Mouse (Mus musculus): ENCODE data around the gene Traf3ip2. TPM values are rescaled to one million over a fixed set of nuclear protein-coding genes. Genes with fewer than 3 reads are reported as not detected.

Traf3ip2 gene
- total RNA-seq, 2 experiments from 2014 or later = 0.94 to 1.1 TPM

DNA sequence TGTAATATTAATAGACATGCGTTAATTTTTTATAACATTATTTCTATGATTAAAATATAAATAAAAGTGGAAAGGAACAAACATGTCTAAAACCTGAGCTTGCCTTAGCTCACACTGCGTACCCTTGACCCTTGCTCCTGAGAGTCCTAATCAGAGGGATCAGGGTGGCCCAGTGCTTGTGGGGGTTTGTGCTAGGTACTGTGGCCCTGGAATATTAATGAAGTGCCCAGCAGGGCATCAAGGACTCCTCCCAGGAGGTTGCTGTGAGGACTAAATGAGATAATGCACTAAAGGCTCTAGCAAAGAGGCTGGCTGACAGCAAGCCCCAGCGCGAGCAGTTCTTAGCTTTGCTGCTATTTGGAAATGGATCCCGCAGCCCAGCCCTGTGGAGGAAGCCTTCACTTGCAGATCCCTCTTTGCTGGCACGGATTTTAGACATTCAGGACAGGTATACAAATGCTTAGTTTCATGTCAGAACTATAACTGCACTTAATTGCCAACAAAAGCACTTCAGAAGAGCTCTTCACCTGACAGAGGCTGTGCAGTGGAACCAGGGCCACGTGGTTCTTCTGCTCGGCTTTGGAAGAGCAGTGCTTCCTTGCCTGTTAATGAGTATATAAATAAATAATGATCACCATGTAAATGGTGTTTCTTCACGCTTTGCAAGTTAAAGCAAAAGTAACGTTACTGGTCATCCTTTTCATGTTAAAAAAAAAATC, 16.2 kb downstream of the Traf3ip2 start:
- no peak for DNase-seq (ENCODE audit: low spot score in 2 of 2)
- intact Hi-C loops (cut with DNase I) = no loop called here

DNA sequence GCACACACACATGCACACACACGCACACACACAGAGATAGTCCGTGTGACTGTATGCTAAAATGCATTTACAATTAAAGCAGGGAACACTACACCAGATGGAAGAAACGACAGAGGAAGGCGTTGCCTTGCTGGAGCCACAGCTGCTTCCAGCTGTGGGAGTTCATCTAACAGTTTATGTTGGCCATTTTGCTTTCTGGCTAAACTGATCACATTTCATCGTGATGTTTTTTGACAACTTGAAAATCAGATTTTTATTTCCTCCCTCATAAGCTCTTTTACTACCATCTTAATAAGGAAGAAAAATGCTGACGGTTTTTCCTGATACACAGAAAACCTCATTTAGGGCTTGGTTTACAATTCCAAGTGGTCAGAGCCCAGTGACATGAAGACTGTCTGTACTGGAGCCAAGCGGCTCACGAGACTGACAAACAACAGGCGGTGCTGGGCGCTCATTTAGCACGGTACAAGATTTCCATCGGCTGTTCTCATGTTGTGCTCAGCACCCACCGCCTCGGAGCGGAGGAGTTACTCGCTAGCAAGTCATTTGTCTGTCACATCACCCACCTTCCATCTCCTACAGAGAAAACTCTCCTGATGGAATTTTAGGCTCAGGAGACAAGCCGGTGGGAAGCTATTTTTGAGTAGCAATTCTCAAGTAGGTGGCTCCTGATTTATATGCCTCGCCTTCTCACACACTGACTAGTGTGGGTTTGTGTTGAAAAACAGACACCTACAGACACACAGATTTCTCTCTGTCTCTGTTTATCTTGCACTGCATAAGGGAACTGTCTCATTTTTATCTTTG, 17.2 kb downstream of the Traf3ip2 start:
- intact Hi-C loops (cut with DNase I) = loop anchor here (5.0 kb wide), 1 partner anchor 102 kb away; the partner anchor contains the start of gene Rev3l
- DNase-seq (ENCODE audit: low spot score in 2 of 2) = peak; percentile 82 to 89

DNA sequence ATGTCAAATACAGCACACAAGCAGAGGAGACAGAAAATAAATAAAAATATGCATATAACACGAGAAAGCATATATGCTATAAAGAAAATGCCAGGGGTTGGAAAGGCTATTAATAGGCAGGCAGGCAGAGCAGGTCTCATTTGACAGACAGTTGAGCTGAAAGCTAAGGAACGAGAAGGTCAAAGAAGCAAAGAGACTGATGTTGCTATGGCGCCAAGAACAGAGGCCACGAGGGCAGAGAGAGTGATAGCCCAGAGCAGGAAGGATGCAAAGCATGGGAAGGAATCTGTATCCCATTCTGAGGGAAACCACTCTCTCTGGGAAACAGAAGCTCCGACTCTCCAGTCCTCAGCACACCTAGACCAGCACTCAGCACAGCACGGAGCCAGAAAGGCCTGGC, 18.1 kb downstream of the Traf3ip2 start:
- no peak for DNase-seq (ENCODE audit: low spot score in 2 of 2)
- intact Hi-C loops (cut with DNase I) = loop anchor here (5.0 kb wide), 1 partner anchor 101 kb away; the partner anchor contains the start of gene Rev3l

DNA sequence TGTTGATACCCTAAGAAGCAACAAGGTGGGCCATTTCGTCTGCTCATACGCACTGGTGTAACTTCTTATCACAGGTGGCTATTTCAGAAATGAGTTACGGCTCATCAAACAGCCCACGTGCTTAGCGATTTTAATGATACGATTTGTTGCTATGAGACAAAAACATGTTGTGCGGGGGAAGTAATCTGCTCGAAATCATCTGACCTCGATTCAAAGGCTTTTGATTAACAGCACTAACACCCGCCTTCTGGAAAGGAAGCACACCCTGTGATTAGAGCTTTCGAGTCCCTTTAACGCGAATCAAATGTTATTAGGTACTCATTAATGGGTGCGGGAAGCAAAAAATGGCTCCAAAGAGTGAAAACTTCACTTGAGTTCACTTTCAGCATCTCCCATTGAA, 18.9 kb downstream of the Traf3ip2 start:
- intact Hi-C loops (cut with DNase I) = loop anchor here (5.0 kb wide), 1 partner anchor 101 kb away; the partner anchor contains the start of gene Rev3l

DNA sequence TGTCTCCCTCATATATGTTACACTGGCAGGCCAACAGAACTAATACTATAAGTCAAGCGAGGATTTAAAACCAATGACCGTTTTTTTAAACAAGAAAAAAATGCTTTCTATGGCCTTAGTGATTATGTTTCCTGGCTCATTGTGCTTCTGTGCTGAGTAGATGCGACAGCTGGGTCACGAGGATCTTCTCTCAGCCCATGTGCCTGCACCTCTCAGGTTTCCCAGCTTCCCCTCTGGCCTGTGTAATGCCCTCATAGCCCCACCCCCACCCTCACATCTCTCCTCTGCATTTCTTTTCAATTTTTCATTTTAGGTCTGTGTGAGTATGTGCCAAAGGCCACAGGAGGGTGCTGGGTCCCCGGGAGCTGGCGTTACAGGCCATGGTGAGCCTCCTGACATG, 20.6 kb downstream of the Traf3ip2 start:
- intact Hi-C loops (cut with DNase I) = loop anchor here (5.0 kb wide), 1 partner anchor 99 kb away; the partner anchor contains the start of gene Rev3l

More for the DNA sequence above, 18.9 kb downstream of the Traf3ip2 start:
- DNase-seq (ENCODE audit: low spot score in 2 of 2) = no peak

DNA sequence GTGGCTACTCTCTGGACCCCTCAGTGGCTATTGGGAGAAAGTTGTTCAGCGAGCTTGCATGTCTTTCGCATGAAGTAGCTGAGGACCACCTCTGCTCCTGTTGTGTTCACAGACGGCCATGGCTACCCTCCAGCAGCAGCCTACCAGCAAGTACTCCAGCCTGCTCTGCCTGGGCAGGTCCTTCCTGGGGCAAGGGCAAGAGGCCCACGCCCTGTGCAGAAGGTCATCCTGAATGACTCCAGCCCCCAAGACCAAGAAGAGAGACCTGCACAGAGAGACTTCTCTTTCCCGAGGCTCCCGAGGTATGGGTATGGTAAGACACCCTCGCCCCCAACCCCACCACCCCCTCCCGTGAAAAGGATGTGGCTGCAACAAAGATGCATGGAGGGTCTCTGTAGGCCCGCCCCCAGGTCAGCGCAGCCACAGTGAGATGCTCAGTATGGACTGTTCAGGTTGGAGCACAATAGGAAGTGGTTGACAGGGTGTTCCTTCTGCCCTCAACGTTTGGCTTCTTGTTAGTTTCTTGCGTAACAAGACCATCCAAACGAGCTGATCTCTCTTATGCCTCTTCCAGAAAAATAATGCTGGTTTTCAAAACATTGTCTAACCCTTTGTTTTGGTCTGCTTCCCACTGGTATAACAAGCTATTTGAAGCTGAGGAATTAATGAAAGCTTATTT, 21.8 kb downstream of the Traf3ip2 start:
- intact Hi-C loops (cut with DNase I) = loop anchor here (5.0 kb wide), 1 partner anchor 98 kb away; the partner anchor contains the start of gene Rev3l

More for the DNA sequence above, 20.6 kb downstream of the Traf3ip2 start:
- DNase-seq (ENCODE audit: low spot score in 2 of 2) = no peak

DNA sequence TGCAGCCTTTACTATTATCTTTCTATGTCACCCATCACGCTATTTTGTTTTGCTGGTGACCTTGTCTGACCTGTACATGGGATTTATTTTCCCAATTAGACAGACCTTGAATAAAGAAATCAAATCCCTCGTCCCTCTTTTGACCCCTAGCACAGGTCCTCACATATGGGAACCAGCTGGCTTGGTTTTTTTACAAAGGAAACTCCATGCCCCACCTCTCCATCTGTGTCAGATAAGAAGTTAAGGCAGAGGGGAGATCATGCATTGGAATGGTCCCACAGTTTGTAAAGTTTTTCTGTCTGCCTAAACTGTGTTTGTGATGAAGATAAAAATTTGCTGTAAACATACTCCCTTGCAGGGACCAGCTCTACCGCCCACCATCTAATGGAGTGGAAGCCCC, 26.1 kb downstream of the Traf3ip2 start:
- DNase-seq (ENCODE audit: low spot score in 2 of 2) = no peak
- intact Hi-C loops (cut with DNase I) = no loop called here

More for the DNA sequence above, 21.8 kb downstream of the Traf3ip2 start:
- no peak for DNase-seq (ENCODE audit: low spot score in 2 of 2)

DNA sequence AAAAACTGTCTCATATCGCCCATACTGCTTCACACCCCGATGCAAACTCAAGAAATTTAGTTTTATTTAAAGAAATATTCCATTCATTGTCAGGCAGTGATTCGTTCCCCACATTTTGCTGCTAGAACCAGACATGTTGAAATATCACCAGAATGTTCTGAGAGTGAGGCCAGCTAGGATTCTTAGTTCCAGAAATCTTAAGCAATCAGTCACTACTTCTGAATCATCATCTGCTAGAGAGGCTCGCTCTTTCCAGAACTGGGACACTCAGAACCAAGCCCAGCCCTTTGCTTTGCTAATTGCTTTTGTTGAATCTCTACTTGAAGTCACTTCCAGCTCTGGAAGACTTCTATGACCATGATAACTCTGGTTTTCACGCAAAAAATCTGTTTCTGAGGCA, 27.0 kb downstream of the Traf3ip2 start:
- no peak for DNase-seq (ENCODE audit: low spot score in 2 of 2)
- intact Hi-C loops (cut with DNase I) = no loop called here

DNA sequence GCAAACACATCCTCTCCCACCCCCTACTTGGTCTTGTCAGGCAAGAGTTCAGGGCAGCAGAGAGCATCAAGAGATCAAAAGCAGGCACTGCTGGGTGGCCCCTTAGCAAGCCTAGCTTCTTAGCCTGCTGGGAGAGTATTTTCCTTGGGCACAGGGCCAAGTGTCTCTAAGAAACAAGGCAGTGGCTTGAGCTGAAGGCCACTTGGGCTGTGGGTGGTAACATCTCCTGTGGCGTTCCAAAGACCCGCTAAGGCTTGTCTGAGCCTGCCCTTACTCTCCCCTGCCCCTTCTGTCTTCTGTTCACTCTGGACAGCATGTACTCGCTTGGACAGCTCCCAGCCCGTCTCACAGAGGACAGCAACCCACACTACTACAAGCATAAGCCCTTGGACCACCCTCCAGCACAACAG, 28.1 kb downstream of the Traf3ip2 start:
- peak; percentile 39 to 43 for DNase-seq (ENCODE audit: low spot score in 2 of 2)
- intact Hi-C loops (cut with DNase I) = no loop called here

DNA sequence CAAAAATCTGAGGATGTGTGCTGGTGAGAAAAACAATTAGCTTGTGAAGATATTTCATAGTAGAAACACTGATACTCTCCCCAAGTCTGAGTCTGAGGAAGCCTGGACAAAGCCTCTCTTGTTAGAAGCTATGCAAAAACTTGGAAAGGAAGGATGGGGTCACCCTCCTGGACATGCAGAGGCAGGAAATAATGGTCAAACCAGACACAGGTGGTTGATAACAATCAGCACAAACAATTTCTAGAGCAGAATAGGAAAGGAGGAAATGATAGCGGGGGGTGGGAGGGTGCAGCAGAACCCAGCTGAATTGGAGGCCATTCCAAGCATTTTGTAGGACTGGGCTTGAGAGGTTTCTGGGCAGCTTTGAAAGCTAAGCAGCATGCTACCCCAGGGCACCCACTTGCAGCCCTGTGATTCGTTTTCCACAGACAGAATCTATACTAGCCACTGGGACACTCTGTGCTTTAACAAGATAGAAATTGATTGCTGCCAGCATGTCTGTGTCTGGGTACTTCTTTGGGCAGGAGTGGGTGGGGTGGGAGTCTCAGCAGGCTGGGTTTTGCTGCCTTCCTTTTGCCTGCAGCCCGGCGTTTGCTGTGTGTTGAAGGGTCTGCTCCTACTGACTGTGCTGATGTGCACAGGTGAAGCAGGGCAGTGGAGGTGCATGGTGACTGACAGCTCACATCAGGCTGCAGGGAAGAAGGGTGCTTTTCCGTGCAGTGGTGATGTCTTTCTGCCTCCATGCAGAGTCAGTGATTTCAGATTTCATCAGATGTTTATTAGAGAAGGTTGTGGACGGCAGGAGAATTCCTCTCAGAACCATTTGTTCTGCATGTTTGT, 33.3 kb downstream of the Traf3ip2 start:
- no peak for DNase-seq (ENCODE audit: low spot score in 2 of 2)
- intact Hi-C loops (cut with DNase I) = no loop called here

DNA sequence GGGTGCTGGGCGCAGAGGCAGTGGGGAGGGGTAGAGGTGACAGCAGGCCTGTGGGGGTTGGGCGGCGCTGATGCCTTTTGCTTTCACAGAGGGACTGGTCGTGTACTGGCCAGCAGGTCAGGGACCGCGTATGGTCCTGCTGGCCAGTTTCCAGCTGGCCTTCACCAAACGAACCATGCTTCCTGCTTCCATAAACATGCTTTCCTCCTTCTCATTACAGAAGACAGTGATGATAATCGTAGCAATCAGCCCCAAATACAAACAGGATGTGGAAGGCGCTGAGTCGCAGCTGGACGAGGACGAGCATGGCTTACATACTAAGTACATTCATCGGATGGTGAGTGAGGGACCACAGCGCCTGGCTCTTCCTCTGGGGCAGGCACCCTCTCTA, 33.9 kb downstream of the Traf3ip2 start:
- intact Hi-C loops (cut with DNase I) = no loop called here
- DNase-seq (ENCODE audit: low spot score in 2 of 2) = no peak

DNA sequence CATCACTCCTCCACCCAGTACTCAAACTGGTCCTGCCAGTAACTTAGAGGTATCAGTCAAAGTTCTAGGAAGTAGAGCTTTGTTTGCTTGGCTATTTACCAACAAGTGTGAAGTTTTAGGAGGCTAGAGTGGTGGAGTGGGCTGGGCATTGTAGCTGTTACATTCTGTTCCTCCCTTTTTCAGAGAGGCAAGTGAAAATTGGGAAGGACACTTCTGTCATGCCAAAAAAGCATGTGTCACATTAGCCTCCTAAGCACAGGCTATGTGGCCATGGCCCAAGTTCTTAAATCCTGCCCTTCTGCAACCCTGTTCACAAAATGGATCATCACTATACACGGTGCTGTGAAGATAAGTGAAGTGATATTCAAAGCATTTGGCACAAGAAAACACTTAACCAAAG, 34.4 kb downstream of the Traf3ip2 start:
- intact Hi-C loops (cut with DNase I) = no loop called here
- DNase-seq (ENCODE audit: low spot score in 2 of 2) = no peak

DNA sequence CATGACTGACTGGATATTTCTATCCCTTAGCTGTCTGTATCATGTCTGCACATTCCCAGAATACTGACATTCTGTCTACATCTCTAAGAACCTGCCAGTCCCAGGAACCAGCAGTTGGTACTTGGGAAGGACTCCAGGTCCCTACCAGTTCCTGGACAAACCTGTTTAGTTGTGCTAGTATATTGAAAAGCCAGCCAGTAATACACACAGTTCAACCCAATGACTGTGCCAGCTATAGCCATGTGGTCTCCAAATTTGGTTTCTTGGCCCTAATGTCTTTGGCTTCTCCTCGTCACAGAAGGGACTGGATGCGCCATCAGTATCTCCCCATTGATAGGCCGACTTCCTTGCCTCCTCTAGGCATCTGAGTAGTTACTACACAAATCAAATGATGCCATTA, 35.5 kb downstream of the Traf3ip2 start:
- intact Hi-C loops (cut with DNase I) = no loop called here
- DNase-seq (ENCODE audit: low spot score in 2 of 2) = no peak

DNA sequence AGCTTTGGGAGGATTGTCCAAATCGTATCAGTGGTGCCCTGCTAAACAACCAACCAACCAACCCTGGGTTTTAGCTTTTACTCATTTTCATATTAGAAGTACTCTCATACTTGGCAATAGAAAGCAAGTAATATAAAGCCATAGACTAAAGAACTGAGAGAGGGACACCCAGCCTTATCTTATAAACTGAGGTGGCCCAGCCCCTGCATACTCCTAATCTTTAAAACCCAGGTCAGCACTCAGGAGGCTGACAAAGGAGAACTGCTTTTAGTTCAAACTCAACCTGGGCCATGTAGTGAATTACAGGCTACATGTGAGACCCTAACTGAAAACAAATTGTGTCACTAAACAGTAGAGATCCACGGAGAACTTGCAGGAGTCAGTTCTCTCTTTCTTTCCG, 36.8 kb downstream of the Traf3ip2 start:
- DNase-seq (ENCODE audit: low spot score in 2 of 2) = no peak
- intact Hi-C loops (cut with DNase I) = no loop called here

DNA sequence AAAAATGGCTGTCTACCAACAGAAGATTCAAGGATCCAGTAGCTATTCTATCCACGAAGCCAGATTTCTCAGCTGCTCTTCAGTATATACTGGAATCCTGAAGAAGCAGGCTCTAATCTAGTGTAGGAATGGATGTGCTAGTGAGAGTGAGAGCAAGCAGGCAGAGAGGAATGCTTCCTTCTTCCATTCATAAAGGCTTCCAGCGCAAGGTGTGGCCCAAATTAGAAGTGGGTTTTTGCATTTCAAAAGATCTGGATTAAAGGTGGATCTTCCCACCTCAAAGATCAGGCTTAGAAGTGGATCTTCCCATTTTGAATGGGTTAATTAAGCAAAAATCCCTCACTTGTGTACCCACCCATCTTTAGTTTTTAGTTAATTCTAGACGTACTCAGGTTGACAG, 37.6 kb downstream of the Traf3ip2 start:
- no peak for DNase-seq (ENCODE audit: low spot score in 2 of 2)
- intact Hi-C loops (cut with DNase I) = no loop called here

DNA sequence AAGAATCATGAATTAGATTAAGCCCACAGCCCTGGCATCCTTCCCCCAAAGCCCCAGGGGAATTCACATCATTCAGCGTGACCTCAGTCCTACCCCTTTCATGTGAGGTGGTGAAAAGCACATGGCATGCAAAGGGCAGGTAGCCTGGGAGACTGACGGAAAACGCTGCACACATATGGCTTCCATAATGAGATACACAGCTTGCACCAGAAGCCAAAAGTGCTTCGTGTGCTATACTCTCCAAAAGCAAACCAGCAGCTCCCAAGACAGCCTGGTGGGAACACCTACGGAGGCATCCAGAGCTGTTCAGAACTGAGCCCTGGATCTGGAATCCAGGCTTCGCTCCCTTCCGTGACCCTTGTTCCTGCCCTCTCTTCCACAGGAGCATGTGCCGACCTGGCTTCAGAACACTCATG, 41.3 kb downstream of the Traf3ip2 start:
- intact Hi-C loops (cut with DNase I) = no loop called here
- no peak for DNase-seq (ENCODE audit: low spot score in 2 of 2)

DNA sequence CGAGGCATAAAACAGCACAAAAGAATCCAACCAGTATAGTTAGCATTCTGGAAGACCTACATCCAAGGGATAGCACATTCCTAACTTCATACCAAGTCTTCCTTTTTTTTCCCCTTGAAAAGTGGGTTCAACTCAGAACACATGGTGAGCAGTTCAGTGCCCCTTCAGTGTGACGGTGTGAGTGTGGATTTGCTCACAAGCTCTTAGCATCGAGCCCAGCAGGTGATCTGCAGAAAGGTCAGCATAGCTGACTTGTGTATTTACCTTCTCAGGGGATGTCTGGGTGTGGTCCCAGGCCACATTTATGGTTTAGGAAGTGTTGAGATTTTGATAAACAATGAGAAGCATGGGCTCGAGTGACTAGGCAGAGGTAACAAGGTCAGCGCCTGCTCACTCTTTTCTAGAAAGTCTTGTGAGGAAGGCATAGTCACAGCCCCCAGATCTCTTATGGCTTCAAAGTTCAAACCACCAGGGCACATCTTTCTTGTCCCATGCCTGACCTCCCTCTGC, 46.2 kb downstream of the Traf3ip2 start:
- DNase-seq (ENCODE audit: low spot score in 2 of 2) = no peak
- intact Hi-C loops (cut with DNase I) = no loop called here

DNA sequence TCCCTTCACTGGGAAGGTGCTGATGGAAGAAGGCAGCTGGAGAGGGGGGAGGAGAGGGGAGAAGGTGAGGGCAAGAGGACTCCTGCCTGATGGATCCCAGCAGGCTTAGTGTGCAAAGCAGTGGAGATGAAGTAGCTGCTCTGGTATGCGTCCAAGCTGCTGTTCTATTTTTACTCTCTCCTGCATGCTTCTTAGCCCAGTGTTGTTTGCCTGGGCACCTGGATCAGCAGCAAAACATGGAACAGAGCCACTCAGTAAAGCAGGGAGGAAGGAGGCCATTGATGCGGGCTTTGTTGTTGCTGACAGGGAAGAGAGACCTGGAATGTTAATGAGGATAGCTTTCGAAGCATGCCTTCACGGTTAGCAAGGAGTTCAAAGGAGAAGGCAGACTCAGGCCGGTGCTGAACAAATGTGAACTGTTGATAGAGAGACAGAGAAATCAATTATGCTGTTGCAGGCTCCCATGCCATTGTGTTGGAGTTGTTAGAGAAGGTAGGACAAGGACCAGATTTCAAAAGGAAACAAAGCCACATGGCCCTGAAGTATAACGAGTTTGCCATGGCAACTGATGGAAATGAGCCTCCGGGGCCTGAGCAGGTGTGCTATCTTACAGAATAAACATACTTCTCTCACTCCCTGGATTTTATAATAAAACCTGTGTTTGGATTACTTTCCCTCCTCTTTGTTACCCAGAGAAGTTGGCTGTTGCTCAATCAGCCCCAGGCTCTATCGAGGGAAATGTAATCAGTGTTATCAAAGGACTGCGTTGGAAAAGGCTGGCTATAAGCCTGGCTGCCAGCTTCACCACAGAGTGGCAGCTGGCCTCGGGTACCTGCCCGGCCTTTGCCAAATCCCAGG, 46.9 kb downstream of the Traf3ip2 start:
- intact Hi-C loops (cut with DNase I) = no loop called here
- DNase-seq (ENCODE audit: low spot score in 2 of 2) = peak in 1 of 2 experiments; percentile 54

All from left cerebral cortex, postnatal 14 days (tissue).